Mouse (Mus musculus): ENCODE measurements around the gene Odc1.
"Not testable (repeated sequence)": the region's sequence is repeated elsewhere in the genome, so short reads cannot be mapped to it uniquely, and the experiment has no call there.

Gene Odc1

DNA sequence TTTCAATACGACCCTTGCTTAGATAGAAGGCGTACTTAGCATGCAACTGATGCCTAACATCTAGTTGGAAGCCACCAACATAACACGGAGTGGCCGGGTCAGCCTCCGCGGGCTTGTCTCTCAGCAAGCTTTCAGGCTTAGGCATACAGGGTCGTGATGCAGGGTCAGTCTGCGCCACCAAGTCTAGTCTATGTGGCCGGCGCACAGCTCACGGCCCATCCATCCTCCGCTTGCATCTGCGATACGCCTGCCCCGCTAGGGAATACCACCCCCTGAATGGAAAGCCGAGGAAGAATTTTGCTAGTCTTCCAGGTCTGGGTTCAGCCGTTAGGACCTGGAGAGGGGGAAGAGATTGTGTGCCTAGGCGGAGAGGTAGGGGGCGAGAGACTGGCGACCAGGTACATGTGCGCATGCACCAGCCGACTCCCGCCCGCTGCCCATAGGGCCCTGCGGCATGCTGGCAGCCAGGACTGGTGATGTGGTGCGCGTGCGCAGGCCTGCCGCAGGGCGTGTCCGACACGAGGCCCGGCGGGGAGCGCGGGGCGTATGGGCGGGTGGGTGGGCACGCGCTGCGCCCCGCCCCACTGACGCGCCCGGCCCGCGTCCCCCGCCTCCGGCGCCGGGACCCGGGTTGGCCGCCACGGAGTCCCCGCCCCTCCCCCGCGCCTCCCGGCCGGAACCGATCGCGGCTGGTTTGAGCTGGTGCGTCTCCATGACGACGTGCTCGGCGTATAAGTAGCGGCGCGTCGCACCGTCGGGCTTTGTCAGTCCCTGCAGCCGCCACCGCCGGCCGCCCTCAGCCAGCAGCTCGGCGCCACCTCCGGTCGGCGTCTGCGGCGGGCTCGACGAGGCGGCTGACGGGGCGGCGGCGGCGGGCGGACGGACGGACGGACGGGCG is at the start of gene Odc1:
Odc1 (plus strand) TSS at position 586 of the 898 bp plus-strand sequence.
- DNase-seq = peak; percentile 100

DNA sequence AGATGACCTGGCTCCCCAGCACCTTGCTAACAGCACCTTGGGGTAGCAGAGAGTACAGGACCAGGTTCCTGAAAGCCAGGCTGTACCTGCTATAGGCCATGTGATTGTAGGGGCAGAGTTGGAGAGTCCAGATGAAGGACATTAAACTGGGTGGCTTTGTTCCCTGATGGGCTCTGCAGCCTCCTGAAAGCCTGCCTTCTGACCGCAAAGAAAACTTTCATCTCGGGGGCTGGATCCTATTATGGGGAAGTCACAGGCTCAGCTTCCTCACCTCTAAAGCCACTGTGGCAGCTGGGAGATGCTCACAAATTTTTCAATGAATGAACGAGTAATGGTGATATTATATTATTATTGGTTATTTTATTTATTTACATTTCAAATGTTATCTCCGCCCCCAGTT is 49.8 kb upstream of the Odc1 start:
- DNase-seq = peak; percentile 83

DNA sequence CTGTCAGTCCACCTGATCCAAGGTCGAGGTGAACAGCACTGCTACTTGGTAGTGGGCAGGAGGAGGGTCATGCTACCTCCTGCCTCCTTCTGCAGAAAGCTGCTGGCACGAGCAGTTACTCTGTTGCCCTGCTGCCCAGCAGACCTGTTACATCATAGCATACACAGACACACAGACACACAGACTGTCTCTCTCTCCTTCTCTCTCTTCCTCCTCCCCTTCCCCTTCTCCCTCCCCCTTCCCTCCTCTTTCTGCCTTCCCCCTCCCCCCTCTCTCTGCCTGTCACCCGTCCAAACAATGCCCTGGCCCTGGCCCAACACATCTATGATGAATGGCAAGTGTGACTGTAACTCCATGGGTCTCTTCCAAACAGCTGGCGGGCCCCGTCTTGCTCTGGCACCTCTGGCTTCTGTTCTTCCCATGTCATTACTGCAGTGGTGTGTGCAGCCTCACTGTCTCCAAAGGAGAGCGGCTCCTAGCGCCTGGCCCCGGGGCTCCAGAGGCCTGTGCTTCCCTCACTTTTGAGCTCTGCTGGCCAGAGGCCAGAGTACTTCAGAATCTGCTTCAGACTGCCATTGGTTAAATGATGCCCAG is 48.6 kb upstream of the Odc1 start:
- peak; percentile 85 for DNase-seq

DNA sequence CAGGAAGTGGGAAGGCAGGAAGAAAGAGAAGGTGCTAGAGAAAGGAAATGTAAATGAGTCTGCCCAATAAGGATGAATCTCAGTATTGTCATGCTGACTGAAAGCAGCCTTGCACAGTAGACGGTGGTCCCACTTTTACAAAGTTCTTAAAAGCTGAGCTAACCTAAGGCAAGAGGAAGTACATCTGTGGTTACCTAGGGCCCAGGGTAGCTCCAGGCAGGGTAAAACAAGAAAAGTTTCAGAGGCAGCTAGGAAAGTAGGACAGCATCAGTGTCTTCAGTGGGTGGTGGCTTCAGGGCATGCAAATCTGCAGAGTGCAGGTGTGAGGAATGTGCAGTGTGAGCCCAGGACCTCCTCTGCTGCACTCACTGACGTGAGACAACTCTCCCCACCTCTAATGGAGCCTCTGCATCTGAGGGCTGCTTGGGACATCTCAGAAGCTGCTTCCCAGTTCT is 38.9 kb upstream of the Odc1 start:
- DNase-seq = no peak

DNA sequence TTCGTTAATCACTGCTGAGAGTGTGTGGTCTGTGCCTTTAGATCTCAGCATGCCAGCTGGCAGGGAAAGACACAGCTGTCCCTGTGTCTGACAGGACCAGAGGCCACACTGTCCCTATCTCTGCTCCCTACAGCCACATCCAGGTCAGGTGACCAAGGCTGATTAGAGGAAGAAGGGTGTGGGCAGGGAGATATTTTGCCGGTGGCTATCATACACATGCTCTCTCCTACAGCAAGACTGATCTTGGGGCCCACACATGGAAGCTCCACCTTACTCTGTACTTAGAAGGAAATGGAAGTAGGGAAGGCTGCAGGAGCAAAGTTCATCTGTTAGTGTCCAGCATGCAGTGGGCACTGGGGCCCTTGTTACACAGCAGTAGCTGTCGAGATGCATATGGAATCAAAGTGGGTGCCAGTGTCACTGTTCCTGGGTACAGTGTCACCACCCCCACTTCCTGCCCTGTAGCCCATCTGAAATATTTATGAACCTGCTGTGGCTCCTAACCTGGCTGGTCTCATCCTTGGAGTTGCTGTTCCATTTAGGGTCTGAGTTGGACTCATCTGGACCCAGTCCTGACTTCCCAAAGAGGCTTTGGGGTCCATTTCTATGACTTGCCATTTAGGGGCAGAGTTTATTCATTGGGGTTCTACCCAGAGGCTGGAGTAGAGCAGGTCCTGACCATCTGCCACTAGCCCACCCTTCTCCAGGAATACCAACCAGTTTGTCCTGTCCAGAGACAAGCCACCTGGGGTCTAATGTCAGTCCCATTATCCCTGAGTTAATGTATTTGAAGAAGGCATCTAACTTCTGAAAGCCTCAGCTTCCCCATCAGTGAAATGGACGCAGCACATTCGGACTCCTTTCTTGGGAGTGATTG is 38.2 kb upstream of the Odc1 start:
- DNase-seq = peak; percentile 91

DNA sequence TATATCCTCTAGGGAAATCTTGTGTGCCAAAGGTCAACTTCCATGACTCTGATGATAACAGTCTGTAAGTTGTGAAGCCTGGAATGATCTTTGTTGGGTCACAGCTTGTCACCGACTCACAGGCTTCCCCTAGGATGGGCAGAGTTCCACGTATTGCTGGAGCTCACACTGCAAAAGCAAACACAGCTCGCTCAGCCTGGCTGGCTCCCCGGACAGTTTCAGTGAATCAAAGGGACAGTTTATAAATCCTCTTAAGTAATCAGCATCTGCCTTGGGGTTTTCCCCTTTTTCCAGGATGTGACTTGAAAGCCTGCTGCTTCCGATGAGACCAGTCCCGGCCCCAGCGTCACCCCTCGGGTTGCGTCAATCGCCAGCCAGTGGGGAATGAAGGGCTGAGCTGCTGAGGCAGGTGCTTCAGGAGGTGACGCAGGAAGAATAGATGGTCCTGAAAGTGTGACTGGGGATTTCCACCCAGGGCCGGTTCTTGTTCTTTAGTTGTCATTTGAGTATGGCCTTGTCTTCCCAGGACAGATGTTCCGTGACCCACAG is 37.5 kb upstream of the Odc1 start:
- DNase-seq = peak; percentile 95

DNA sequence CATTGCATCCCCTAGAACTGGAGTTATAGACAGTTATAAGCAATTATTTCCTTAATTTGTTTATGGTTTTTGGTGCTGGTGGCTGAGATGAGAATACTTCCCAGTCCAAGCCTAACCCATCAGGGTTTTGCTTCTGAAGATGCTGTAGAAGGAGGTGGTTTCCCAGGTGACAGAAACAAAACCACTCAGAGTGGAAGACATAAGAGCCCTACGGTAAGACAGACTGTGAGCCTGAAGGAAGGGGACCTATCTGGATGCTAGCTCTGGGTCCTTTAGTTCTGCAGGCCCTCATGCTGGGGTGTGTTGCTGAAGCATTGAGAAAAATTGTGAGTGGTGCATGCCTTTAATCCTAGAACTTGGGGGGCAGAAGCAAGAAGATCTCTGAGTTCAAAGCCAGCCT is 35.3 kb upstream of the Odc1 start:
- DNase-seq = peak; percentile 67

DNA sequence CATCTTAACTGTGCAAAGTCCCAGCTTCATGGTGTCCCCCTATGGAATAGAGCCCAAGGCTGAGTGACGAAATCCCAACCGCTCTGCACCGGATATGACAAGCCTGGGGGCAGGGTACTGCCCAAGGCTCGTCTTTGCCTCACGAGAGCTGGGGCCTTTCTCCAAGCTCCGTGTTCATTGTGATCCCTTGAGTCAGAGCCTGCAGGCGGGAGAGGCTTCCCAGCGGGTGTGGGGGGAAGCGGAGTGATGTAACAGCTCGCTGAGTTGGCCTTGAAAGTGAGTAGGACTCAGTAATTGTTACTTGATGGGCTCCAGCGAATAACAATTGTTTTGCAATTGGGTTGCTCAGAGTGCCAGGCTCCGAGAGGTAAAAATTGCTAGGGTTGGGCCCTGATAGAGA is 34.4 kb upstream of the Odc1 start:
- DNase-seq = peak; percentile 96

DNA sequence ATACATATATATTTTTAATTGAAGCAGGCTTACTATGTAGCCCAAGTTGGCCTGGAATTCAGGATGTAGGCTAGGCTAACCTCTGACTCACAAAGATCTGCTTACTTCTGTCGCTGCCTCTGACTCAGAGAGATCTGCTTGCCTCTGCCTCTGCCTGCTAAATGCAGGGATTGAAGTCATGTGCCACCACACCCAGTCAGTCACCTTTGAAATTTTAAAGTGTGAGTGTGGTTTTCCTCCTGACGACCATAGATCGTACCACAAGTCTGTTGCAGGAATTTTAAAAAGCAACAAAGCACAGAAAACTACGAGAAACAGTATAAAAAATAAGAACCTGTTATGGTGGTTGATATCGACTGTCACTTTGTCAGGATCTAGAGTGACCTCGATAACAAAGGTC is 33.6 kb upstream of the Odc1 start:
- peak; percentile 35 for DNase-seq

DNA sequence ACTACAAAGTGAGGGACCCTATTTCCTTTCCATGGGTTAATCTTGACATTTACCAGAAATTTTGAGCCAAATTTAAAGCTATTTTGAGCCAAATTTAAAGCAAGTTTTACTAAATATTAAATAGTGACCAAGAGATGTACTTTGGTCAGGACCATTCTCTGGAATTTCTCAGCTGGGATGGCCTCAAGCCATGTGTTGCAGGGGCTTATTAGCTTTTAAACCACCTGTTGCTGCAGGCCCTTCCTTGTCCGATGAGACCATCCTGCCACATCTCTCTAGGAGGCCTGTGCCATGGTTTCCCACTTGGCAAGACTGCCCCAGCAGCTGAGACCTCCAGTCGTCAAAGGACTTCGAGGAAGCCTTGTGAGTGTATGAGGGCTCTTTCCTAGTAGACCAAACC is 15.4 kb upstream of the Odc1 start:
- no peak for DNase-seq

DNA sequence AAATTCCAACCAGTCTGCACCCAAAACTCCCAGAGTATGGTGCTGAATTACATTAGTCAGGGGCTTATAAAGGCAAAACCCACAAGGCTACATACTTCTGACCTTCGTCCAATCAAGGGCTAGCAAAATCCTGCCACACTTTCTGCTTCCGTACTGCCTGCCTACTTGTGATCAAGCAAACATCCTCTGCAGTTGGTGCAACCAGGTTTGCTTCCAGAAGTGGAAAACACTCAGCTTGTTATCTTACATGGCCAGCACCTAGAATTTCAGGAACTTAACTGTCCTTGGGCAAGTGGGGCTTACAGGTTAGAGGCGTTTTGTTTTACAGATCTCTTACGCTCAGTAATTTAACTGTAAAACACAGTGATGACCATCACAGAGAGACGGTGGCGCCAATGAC is 14.9 kb upstream of the Odc1 start:
- no peak for DNase-seq

DNA sequence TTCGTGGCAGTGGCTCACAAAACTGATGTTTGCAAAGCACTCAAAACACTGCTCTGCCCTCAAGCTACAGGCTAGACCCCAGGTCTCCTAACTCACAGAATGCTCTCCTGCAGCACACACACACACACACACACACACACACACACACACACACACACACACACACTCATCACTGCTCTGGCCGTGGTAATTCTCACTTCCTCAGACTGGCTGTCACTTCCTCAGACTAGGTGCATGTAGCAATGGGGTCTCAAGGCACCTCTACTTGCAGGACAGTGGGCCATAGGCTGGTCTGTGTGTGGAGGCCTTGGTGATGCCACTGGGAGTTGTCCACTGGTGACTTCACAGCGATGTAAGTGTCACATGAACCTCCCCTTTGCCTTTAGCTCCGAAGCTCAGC is 13.8 kb upstream of the Odc1 start:
- DNase-seq = no peak

DNA sequence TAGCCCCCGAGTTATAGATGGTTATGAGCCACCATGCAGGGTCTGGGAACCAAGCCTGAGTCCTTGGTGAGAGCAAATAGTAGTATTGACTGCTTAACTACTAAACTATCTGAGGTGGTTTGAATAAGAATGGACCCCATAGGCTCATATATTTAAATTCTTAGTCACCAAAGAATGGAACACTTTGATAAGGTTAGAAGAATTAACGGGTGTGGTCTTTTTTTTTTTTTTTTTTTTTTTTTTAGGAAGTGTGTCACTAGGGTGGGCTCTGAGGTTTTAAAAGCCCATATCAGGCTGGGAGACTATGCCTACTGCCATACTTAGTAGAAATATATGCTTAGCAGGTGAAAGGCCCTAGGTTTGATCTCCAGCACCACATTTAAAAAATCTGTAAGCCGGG is 8.4 kb upstream of the Odc1 start:
- DNase-seq = no peak

DNA sequence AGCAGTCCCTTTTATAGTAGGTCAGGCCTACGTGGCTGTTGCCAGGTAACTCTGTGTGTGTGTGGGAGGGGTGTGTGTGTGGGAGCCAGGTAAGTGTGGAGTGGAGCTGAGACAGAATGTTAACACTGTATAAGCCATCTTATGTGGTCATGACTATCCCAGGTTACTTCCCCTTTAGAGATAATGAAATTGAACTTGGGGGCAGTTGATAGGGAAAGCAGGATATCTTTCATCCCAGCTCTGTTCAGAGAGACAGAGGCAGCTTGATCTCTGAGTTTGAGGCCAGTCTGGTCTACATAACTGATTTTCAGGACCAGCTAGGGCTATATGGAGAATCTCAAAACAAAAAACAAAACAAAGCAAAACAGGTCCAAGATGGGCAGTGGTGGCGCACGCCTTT is 7.4 kb upstream of the Odc1 start:
- DNase-seq = no peak

DNA sequence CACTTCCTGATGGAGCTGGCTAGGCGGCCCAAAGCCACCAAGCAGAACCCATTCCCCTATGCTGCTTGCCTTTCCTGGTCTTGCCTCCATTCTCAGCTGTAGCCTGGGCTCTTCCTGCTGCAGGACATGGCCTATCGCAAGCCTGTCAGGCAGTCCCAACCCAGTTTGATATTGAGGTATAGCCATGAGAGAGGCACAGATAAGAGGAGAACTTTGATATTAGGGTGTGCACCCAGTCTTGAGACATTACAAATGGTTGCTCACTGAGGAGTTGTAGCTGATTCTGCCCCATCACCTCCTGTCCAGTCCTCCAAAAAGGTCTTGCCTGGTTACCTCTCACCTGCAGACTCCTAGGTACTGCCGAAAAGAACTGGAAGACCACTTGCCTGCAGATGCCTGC is 6.5 kb upstream of the Odc1 start:
- DNase-seq = no peak

DNA sequence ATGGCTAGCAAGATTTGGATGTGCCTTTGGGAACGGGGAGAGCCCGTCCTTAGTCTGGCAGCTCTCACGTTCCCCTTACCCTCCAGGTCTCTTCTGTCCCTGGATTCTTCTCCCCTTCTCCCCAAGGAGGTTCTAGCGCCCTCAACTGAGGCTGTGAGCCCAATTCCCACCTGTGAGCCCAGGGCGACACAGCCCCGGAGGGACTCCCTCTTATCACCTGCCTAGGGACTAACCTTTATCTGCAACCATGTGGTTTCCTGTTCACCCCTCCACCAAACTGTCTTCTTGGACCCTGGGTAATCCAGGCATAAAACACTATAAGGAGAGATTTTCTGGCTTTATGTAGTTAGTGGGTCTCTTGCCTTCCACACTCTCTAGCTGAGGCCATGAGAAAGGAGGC is 5.6 kb upstream of the Odc1 start:
- no peak for DNase-seq

DNA sequence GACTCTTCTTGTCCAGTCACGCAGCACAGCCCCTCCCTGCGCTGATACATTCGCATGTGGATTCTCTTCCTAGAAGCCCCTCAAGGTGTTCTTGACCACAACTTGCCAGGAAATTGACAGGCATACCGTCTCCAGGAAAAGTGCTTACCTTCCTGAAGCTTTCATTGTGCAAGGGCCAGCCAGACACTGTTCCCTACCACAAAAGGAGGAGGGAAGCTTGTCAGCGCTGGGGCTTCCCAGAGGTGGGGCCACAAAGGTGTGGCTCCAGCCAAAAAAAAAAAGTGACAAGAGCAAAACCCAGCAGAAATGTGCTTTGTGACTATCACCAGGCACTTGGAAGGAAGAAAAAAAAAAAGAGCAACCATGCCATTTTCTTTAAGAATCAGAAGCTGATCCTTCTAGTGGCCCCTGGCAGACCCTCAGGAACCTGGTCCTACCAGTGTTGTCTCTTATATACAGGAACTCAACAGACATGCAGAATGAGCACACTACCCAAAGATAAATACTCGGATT is 4.5 kb upstream of the Odc1 start:
- DNase-seq = no peak

DNA sequence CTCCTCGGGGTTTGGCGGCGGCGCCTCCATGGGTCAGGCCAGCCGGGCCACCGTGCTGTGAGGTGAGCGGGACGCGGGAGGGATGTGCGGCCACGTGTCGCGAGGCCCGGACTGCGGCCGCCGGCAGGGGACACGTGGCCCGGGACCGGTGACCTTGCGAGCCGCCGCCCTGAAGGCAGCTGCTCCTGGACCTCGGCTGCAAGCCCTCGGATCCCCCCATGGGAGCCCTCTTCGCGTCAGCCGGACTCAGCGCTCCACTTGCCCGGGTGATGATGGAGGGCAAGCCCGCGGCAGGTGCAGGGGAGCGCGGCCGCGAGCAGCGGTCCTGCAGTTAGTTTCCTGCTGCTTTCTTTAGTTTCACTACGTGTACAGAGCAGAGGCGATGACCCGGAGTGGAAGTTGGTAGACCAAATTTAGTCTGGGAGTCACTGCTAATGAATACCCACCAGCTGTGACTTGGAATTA is 545 bp downstream of the Odc1 start:
- no peak for DNase-seq

DNA sequence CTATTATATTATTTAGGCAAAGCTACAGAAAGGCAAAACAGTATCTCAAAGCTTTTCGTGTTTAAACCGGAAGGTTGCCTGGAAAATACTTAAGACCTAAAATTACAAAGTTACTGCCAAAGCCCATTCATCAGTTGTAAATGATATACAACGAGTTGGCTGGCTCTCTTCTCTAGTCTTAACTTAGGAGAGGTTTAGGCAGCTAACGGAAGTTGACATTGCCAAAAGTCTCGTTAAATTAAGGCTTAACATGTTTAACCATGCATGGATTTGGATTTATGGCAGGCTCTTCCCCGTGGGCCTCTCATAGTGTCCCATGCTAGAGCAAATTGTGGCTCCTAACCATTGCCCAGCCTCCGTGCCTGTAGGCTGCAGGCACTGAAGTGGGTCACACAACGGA is 1.3 kb downstream of the Odc1 start:
- no peak for DNase-seq

DNA sequence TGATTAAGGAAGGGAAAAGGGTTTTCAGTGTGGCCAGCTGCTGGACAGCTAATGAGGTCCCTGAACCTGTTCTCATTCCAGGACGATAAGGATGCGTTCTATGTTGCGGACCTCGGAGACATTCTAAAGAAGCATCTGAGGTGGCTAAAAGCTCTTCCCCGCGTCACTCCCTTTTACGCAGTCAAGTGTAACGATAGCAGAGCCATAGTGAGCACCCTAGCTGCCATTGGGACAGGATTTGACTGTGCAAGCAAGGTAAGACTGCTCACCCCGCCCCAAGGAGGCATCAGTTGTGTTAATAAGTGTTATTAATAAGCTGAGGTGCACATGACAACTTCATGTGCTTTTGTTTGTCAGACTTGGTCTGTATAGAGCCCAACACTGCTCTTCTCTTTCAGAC is 3.0 kb downstream of the Odc1 start:
- DNase-seq = peak; percentile 82

DNA sequence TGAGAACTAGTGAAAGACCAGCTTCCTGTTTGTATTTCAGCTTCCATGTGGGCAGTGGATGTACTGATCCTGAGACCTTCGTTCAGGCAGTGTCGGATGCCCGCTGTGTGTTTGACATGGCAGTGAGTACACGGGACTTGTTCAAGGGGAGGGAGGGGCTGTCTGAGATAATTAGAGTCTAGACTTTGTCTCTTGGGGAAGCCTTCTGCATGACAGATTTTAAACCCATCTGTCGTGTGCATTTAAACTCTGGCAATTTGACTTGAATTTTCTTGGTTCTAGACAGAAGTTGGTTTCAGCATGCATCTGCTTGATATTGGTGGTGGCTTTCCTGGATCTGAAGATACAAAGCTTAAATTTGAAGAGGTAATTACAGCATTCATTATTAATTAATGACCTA is 3.9 kb downstream of the Odc1 start:
- DNase-seq = no peak

DNA sequence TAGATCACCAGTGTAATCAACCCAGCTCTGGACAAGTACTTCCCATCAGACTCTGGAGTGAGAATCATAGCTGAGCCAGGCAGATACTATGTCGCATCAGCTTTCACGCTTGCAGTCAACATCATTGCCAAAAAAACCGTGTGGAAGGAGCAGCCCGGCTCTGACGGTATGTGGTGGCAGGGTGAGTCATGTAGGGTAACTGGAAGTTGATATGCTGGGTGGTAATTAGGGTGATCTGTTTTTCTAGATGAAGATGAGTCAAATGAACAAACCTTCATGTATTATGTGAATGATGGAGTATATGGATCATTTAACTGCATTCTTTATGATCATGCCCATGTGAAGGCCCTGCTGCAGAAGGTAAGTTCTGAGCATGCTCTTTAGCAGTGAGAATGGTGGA is 4.8 kb downstream of the Odc1 start:
- DNase-seq = not testable (repeated sequence)

All from heart, adult 11 months (tissue).